Mouse (Mus musculus) MEL (cell line): ENCODE measurements around the gene Gpr21. TPM values are rescaled to one million over a fixed set of nuclear protein-coding genes. Genes with fewer than 3 reads are reported as not detected.

Experiments used
- DNase-seq: peaks from one replicate; pipeline ENCODE4 v3.0.0; 2011; ENCODE audit warnings: low read depth, low spot score
- H3K27ac ChIP-seq: 2 replicates; pipeline ENCODE4 v1.5.1; 2012; ENCODE audit warnings: low read depth, mild to moderate bottlenecking, control low read depth, low read length, moderate library complexity; ENCODE audit not compliant: control insufficient read depth
- H3K27me3 ChIP-seq, 2 experiments: fragments of 150-350 bp in 1 of 2; sonication (generic) in 1 of 2; 2 replicates each; pipeline ENCODE4 v1.6.1; 2012; ENCODE audit warnings: low read length in 2 of 2, mild to moderate bottlenecking in 2 of 2, improper control_type of control experiment in 1 of 2, moderate library complexity in 1 of 2; ENCODE audit not compliant: insufficient read depth in 2 of 2, control insufficient read depth in 1 of 2
- H3K36me3 ChIP-seq, 2 experiments: 2 replicates each; pipeline ENCODE4 v1.6.1; 2012 to 2014; ENCODE audit warnings: low read length in 2 of 2, improper control_type of control experiment in 1 of 2, inconsistent platforms in 1 of 2, mild to moderate bottlenecking in 1 of 2; ENCODE audit not compliant: insufficient read depth in 2 of 2, control insufficient read depth in 1 of 2
- H3K4me1 ChIP-seq, 2 experiments: fragments of 150-350 bp in 1 of 2; sonication (generic) in 1 of 2; 2 replicates each; pipeline ENCODE4 v1.6.1; 2012; ENCODE audit warnings: low read length in 2 of 2, improper control_type of control experiment in 1 of 2, mild to moderate bottlenecking in 1 of 2; ENCODE audit not compliant: insufficient read depth in 2 of 2, control insufficient read depth in 1 of 2
- H3K4me3 ChIP-seq, 2 experiments: fragments of 150-350 bp in 1 of 2; sonication (generic) in 1 of 2; 2 replicates each; pipeline ENCODE4 v1.5.1; 2012; ENCODE audit warnings: low read depth in 2 of 2, low read length in 2 of 2, mild to moderate bottlenecking in 2 of 2, moderate library complexity in 2 of 2, control low read depth in 1 of 2, improper control_type of control experiment in 1 of 2; ENCODE audit not compliant: control insufficient read depth in 1 of 2, insufficient read depth in 1 of 2
- H3K79me2 ChIP-seq: 2 replicates; pipeline ENCODE4 v1.6.1; 2012; ENCODE audit warnings: mild to moderate bottlenecking, low read length, moderate library complexity; ENCODE audit not compliant: control insufficient read depth, poor library complexity, insufficient read depth
- H3K9ac ChIP-seq: 2 replicates; pipeline ENCODE4 v1.6.1; 2012; ENCODE audit warnings: low read depth, mild to moderate bottlenecking, control low read depth, low read length, moderate library complexity; ENCODE audit not compliant: control insufficient read depth, poor library complexity, severe bottlenecking
- H3K9me3 ChIP-seq: fragments of 150-350 bp; sonication (generic); replicated peaks from 2 replicates; pipeline ENCODE4 v1.6.1; 2012; ENCODE audit warnings: mild to moderate bottlenecking, low read length, improper control_type of control experiment, moderate library complexity; ENCODE audit not compliant: insufficient read depth
- CHD1 ChIP-seq: IDR thresholded peaks from 2 replicates; pipeline ENCODE4 v1.6.1; 2012; ENCODE audit warnings: low read depth, mild to moderate bottlenecking, inconsistent platforms, low read length, improper control_type of control experiment
- CHD2 ChIP-seq: IDR thresholded peaks from 2 replicates; pipeline ENCODE4 v1.6.1; 2011; ENCODE audit warnings: low read length, improper control_type of control experiment
- E2F4 ChIP-seq: IDR thresholded peaks from 2 replicates; pipeline ENCODE4 v1.6.1; 2011; ENCODE audit warnings: low read depth, low read length, improper control_type of control experiment, borderline replicate concordance
- ELF1 ChIP-seq: IDR thresholded peaks from 2 replicates; pipeline ENCODE4 v1.6.1; 2014; ENCODE audit warnings: low read depth, mild to moderate bottlenecking, inconsistent platforms, low read length, improper control_type of control experiment, moderate library complexity
- EP300 ChIP-seq, 2 experiments: IDR thresholded peaks; 2 replicates each; pipeline ENCODE4 v1.6.1; 2011; ENCODE audit warnings: improper control_type of control experiment in 2 of 2, low read length in 2 of 2, low read depth in 1 of 2, mild to moderate bottlenecking in 1 of 2
- ETS1 ChIP-seq: IDR thresholded peaks from 2 replicates; pipeline ENCODE4 v1.6.1; 2012; ENCODE audit warnings: low read depth, mild to moderate bottlenecking, inconsistent platforms, low read length, improper control_type of control experiment, moderate library complexity
- MAZ ChIP-seq: IDR thresholded peaks from 2 replicates; pipeline ENCODE4 v1.6.1; 2012; ENCODE audit warnings: low read depth, mild to moderate bottlenecking, inconsistent platforms, low read length, improper control_type of control experiment
- MEF2A ChIP-seq: IDR thresholded peaks from 2 replicates; pipeline ENCODE4 v1.6.1; 2014; ENCODE audit warnings: low read depth, mild to moderate bottlenecking, inconsistent platforms, low read length, improper control_type of control experiment; ENCODE audit not compliant: poor library complexity, insufficient replicate concordance, severe bottlenecking; ENCODE audit errors: extremely low read depth
- MYB ChIP-seq: IDR thresholded peaks from 2 replicates; pipeline ENCODE4 v1.6.1; 2011; ENCODE audit warnings: mild to moderate bottlenecking, low read depth, low read length, improper control_type of control experiment
- POLR2A ChIP-seq, 2 experiments: IDR thresholded peaks; 2 replicates each; pipeline ENCODE4 v1.6.1; 2011 to 2012; ENCODE audit warnings: low read length in 2 of 2, mild to moderate bottlenecking in 2 of 2, control low read depth in 1 of 2, improper control_type of control experiment in 1 of 2, low read depth in 1 of 2, moderate library complexity in 1 of 2; ENCODE audit not compliant: control insufficient read depth in 1 of 2, insufficient read depth in 1 of 2, poor library complexity in 1 of 2
- RCOR1 ChIP-seq: IDR thresholded peaks from 2 replicates; pipeline ENCODE4 v1.6.1; 2012; ENCODE audit warnings: low read depth, mild to moderate bottlenecking, inconsistent platforms, low read length, improper control_type of control experiment
- USF1 ChIP-seq: IDR thresholded peaks from 2 replicates; pipeline ENCODE4 v1.6.1; 2014; ENCODE audit warnings: low read depth, mild to moderate bottlenecking, inconsistent platforms, low read length, improper control_type of control experiment, moderate library complexity
- USF2 ChIP-seq, 2 experiments: IDR thresholded peaks; 2 replicates each; pipeline ENCODE4 v1.6.1; 2011 to 2012; ENCODE audit warnings: improper control_type of control experiment in 2 of 2, low read length in 2 of 2, borderline replicate concordance in 1 of 2, inconsistent platforms in 1 of 2, low read depth in 1 of 2, mild to moderate bottlenecking in 1 of 2; ENCODE audit not compliant: insufficient read depth in 1 of 2
- ZC3H11A ChIP-seq: IDR thresholded peaks from 2 replicates; pipeline ENCODE4 v1.6.1; 2012; ENCODE audit warnings: low read depth, mild to moderate bottlenecking, inconsistent platforms, low read length, improper control_type of control experiment
- polyA plus RNA-seq, 2 experiments: library from polyadenylated mRNA; stranded (reverse) in 1 of 2; unstranded in 1 of 2; fragments of >175 nt in 1 of 2; fragments of >200 nt in 1 of 2; gene quantifications; 2 replicates each; pipeline versions ENCODE4 v1.2.1 to v1.2.4; 2012; ENCODE audit warnings: low replicate concordance in 2 of 2, low read depth in 1 of 2; ENCODE audit not compliant: insufficient read length in 2 of 2, insufficient read depth in 1 of 2, missing spikeins in 1 of 2
- total RNA-seq: library from RNA; depleted of rRNA; stranded (reverse); fragments of 300-350 nt; gene quantifications from 2 replicates; pipeline ENCODE4 v1.2.3, GENCODE M21; 2012; rRNA removed

Gpr21 gene
- total and polyA plus RNA-seq, 3 experiments = 0.01 to 0.23 TPM; not detected in 1

DNA sequence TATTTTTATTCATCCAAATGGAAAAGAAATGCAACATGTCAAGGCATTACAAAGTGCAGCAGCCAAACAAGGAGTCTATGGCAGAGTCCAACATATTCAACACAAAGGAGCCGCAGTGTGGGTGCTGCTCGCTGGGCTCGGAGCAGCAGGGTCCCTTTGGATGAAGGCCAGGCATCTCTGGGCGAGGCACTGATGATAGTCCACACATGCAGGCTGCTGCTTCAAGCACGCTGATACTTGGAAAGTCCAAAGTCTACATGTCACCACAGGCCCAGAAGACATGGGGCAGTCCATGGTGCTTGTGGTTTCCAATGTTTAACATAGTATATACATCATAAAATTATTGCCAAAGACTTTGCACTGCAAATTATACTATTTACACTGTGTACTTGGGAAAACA is 53.8 kb downstream of the Gpr21 start:
- TF ChIP-seq USF1 (no peak), USF2 (IDR thresholded peaks at IDR 0.05; ENCODE audit: borderline replicate concordance in 1 of 2, insufficient read depth in 1 of 2, low read depth in 1 of 2, low read length in 2 of 2) (no peak), POLR2A (IDR thresholded peaks at IDR 0.05; ENCODE audit: control insufficient read depth in 1 of 2, insufficient read depth in 1 of 2, low read depth in 1 of 2, low read length in 2 of 2, poor library complexity in 1 of 2) (no peak), RCOR1 (no peak), MEF2A (no peak), ELF1 (no peak), EP300 (IDR thresholded peaks at IDR 0.05; ENCODE audit: low read depth in 1 of 2, low read length in 2 of 2) (no peak), ZC3H11A (no peak), MYB (no peak), ETS1 (no peak), MAZ (no peak), CHD2 (no peak), E2F4 (no peak), CHD1 (no peak)
- TF ChIP-seq, all 39 proteins: peak for 0
- no peak for DNase-seq
- Histone ChIP-seq H3K27me3 (no peaks in the 10 kb centered on the region), H3K4me3 (no peak overlapping the region), H3K9me3 (no peaks in the 10 kb centered on the region), H3K4me1 (peaks cover 3 to 6% of the 10 kb centered on the region in 2 experiments), H3K27ac (no peak overlapping the region), H3K79me2 (no peaks in the 10 kb centered on the region), H3K9ac (no peak overlapping the region), H3K36me3 (peaks cover 0 to 11% of the 10 kb centered on the region in 2 experiments; a peak in 3 of 4 replicates)

Other genes starting within 250 kb of the Gpr21 start
- gene Olfr368, start 189.8 kb upstream of the Gpr21 start, total RNA-seq = not detected in 2 replicates
- not detected for gene Olfr368, start 189.8 kb upstream of the Gpr21 start, polyA plus RNA-seq
- gene Pdcl, start 157.0 kb upstream of the Gpr21 start, total RNA-seq = 25.7 and 30.4 TPM in 2 replicates
- 10 to 100 TPM in 1 of 2 experiments, not detected in 1; 45.8 TPM for gene Pdcl, start 157.0 kb upstream of the Gpr21 start, polyA plus RNA-seq
- 9.8 and 10.5 TPM in 2 replicates for gene Rc3h2, start 93.4 kb upstream of the Gpr21 start, total RNA-seq
- 10 to 100 TPM in 1 of 2 experiments, 1 to 10 TPM in 1; 4.1 to 43.5 TPM for gene Rc3h2, start 93.4 kb upstream of the Gpr21 start, polyA plus RNA-seq
- gene Zbtb26, start 73.2 kb upstream of the Gpr21 start, total RNA-seq = 4.6 and 5.0 TPM in 2 replicates
- gene Zbtb26, start 73.2 kb upstream of the Gpr21 start, polyA plus RNA-seq = 1 to 10 TPM in 1 of 2 experiments, not detected in 1; 4.2 TPM
- gene Zbtb6, start 73.2 kb upstream of the Gpr21 start, total RNA-seq = 7.4 and 8.7 TPM in 2 replicates
- gene Zbtb6, start 73.2 kb upstream of the Gpr21 start, polyA plus RNA-seq = 1 to 10 TPM in 1 of 2 experiments, not detected in 1; 5.3 TPM
- gene Rabgap1, start 73.1 kb upstream of the Gpr21 start, total RNA-seq = 10.5 and 12.6 TPM in 2 replicates
- gene Rabgap1, start 73.1 kb upstream of the Gpr21 start, polyA plus RNA-seq = 10 to 100 TPM; 12.9 to 49.8 TPM
- gene Strbp, start 187.5 kb downstream of the Gpr21 start, total RNA-seq = 30.6 and 38.8 TPM in 2 replicates
- gene Strbp, start 187.5 kb downstream of the Gpr21 start, polyA plus RNA-seq = 100 to 1,000 TPM in 1 of 2 experiments, 10 to 100 TPM in 1; 59.8 to 123 TPM